Mouse (Mus musculus) intestine, postnatal 0 days (tissue): ENCODE measurements around the gene Snupn. TPM values are rescaled to one million over a fixed set of nuclear protein-coding genes. Genes with fewer than 3 reads are reported as not detected.

ENCODE experiments used
- ATAC-seq: fragments of 200-750 bp; cut with Nextera tagmentation; 2 replicates; pipeline ENCODE4 v1.8.0; 2017; ENCODE audit warnings: mild to moderate bottlenecking, moderate TSS enrichment, moderate library complexity
- H3K27ac ChIP-seq: fragments of 300-500 bp; sonication (generic); 2 replicates; pipeline ENCODE4 v1.5.1; 2014; ENCODE audit warnings: mild to moderate bottlenecking, low read depth, low read length, moderate library complexity
- H3K27me3 ChIP-seq: fragments of 300-500 bp; sonication (generic); replicated peaks from 2 replicates; pipeline ENCODE4 v1.6.1; 2014; ENCODE audit warnings: low read length, mixed read lengths; ENCODE audit not compliant: control insufficient read depth, insufficient read depth
- H3K36me3 ChIP-seq: fragments of 300-500 bp; sonication (generic); 2 replicates; pipeline ENCODE4 v1.6.1; 2014; ENCODE audit warnings: mild to moderate bottlenecking, moderate library complexity; ENCODE audit not compliant: control insufficient read depth, insufficient read depth
- H3K4me1 ChIP-seq: fragments of 300-500 bp; sonication (generic); replicated peaks from 2 replicates; pipeline ENCODE4 v1.6.1; 2014; ENCODE audit warnings: antibody characterized with exemption, low read length, mixed read lengths; ENCODE audit not compliant: control insufficient read depth, insufficient read depth
- H3K4me2 ChIP-seq: fragments of 300-500 bp; sonication (generic); replicated peaks from 2 replicates; pipeline ENCODE4 v1.6.1; 2014; ENCODE audit warnings: low read depth, mild to moderate bottlenecking, moderate library complexity
- H3K4me3 ChIP-seq: fragments of 300-500 bp; sonication (generic); 2 replicates; pipeline ENCODE4 v1.5.1; 2014; ENCODE audit warnings: low read depth, low read length
- H3K9ac ChIP-seq: fragments of 300-500 bp; sonication (generic); 2 replicates; pipeline ENCODE4 v1.6.1; 2014; ENCODE audit warnings: mild to moderate bottlenecking, low read depth, low read length
- H3K9me3 ChIP-seq: fragments of 300-500 bp; sonication (generic); 2 replicates; pipeline ENCODE4 v1.6.1; 2016; ENCODE audit warnings: mixed run types; ENCODE audit not compliant: control insufficient read depth
- CTCF ChIP-seq: sonication (generic); IDR thresholded peaks from 2 replicates; pipeline ENCODE4 v1.5.1; 2016; ENCODE audit warnings: low read depth, mild to moderate bottlenecking, control low read depth, antibody characterized with exemption, moderate library complexity
- WGBS: fragments of 180-500 bp; shearing (Covaris S2); extraction: QIAGEN DNeasy Blood & Tissue Kit; methylation state at CpG from one replicate; pipeline ENCODE4 v1.1.7; 2014; 5-methylcytosine and 5-hydroxymethylcytosine counted together
- polyA plus RNA-seq: library from polyadenylated mRNA; unstranded; fragments of >200 nt; fragmentation: Nextera tagmentation; extraction: Ambion mirVana; gene quantifications from 2 replicates; pipeline ENCODE4 v1.2.1, GENCODE M21; 2015

The Snupn gene
- polyA plus RNA-seq, 1 experiment from 2014 or later: 5.9 TPM

GRCm38 (mm10) chr9:56956966-56957675 lies 6.4 kb downstream of the Snupn start:
- H3K36me3 ChIP-seq: no peaks in the 10 kb centered on the region
- no peak for ATAC-seq
- TF ChIP-seq CTCF: no peak
- 77% methylated on average over 7 of the region's 7 CpGs for WGBS
- no peaks in the 10 kb centered on the region for H3K4me1 ChIP-seq
- H3K9ac ChIP-seq: no peak overlapping the region
- H3K4me2 ChIP-seq: no peak overlapping the region
- H3K27ac ChIP-seq: no peak overlapping the region
- H3K27me3 ChIP-seq: no peaks in the 10 kb centered on the region
- peaks cover 7% of the 10 kb centered on the region; the same call in 1 of the 2 replicates for H3K9me3 ChIP-seq
- no peak overlapping the region for H3K4me3 ChIP-seq

DNA sequence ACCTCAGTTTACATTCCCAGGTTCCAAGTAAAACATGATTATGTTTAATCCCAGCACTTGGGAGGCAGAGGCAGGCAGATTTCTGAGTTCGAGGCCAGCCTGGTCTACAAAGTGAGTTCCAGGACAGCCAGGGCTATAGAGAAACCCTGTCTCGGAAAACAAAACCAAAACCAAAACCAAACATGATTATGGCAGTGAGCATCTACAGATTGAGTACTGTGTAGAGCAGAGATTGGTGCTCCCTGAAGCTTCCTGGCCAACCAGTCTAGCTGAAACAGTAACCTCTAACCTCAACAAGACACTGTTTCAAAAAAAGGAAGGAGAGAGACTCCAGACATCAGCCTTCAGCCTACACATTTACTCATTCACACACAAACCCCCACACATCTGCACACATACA lies 8.0 kb downstream of the Snupn start:
- 92% methylated on average over 2 of the region's 2 CpGs for WGBS
- no peaks in the 10 kb centered on the region for H3K4me1 ChIP-seq
- H3K4me3 ChIP-seq: no peak overlapping the region
- no peak overlapping the region for H3K4me2 ChIP-seq
- no peaks in the 10 kb centered on the region for H3K27me3 ChIP-seq
- H3K9ac ChIP-seq: no peak overlapping the region
- no peaks in the 10 kb centered on the region for H3K36me3 ChIP-seq
- no peak overlapping the region for H3K27ac ChIP-seq
- H3K9me3 ChIP-seq: peaks cover 7% of the 10 kb centered on the region; the same call in 1 of the 2 replicates
- no peak for TF ChIP-seq CTCF
- no peak for ATAC-seq

GRCm38 (mm10) chr9:56961591-56961990 lies 10.9 kb downstream of the Snupn start:
- 0 out of 2 replicates have a peak, but pooled peaks have one; percentile 17 for TF ChIP-seq CTCF
- no peaks in the 10 kb centered on the region for H3K36me3 ChIP-seq
- no peak overlapping the region for H3K27ac ChIP-seq
- no peak overlapping the region for H3K4me2 ChIP-seq
- no peak overlapping the region for H3K4me3 ChIP-seq
- peaks cover 7% of the 10 kb centered on the region; the same call in 1 of the 2 replicates for H3K9me3 ChIP-seq
- 98% methylated on average over 3 of the region's 3 CpGs for WGBS
- no peak overlapping the region for H3K9ac ChIP-seq
- no peak for ATAC-seq
- no peaks in the 10 kb centered on the region for H3K27me3 ChIP-seq
- H3K4me1 ChIP-seq: no peaks in the 10 kb centered on the region

DNA sequence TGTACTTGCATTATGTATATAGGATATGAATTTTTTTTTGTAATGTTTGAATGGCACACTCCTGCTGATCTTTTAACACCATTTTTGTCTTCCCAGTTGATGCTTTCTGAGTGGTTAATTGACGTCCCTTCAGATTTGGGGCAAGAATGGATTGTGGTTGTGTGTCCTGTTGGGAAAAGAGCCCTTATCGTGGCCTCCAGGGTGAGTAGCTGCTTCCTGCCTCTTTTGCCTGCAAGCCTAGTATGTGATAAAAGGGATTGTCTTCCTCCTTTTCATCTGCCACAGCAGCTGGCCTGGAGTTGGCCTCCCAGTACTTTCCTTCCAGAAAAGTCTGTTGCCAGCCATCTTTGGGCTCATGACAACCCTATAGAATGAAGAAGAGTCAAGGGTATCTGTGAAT lies 19.5 kb downstream of the Snupn start:
- 85% methylated on average over 2 of the region's 2 CpGs for WGBS

GRCm38 (mm10) chr9:56973960-56974524 lies 23.4 kb downstream of the Snupn start:
- 88% methylated on average over 7 of the region's 8 CpGs for whole genome bisulfite sequencing
- no peak overlapping the region for H3K27ac ChIP-seq
- no peaks in the 10 kb centered on the region; the same call in 1 of the 2 replicates for H3K36me3 ChIP-seq
- H3K9ac ChIP-seq: no peak overlapping the region
- ATAC-seq: no peak
- no peak overlapping the region for H3K4me2 ChIP-seq
- H3K9me3 ChIP-seq: no peaks in the 10 kb centered on the region
- H3K4me1 ChIP-seq: no peaks in the 10 kb centered on the region
- no peaks in the 10 kb centered on the region for H3K27me3 ChIP-seq
- H3K4me3 ChIP-seq: no peak overlapping the region
- TF ChIP-seq CTCF: no peak

More for the DNA sequence above, 19.5 kb downstream of the Snupn start:
- no peak for ATAC-seq
- no peaks in the 10 kb centered on the region; the same call in 1 of the 2 replicates for H3K36me3 ChIP-seq
- no peaks in the 10 kb centered on the region for H3K9me3 ChIP-seq
- H3K27me3 ChIP-seq: no peaks in the 10 kb centered on the region
- no peak for TF ChIP-seq CTCF
- H3K4me2 ChIP-seq: no peak overlapping the region
- no peak overlapping the region for H3K27ac ChIP-seq
- no peak overlapping the region for H3K9ac ChIP-seq
- H3K4me3 ChIP-seq: no peak overlapping the region
- no peaks in the 10 kb centered on the region for H3K4me1 ChIP-seq

DNA sequence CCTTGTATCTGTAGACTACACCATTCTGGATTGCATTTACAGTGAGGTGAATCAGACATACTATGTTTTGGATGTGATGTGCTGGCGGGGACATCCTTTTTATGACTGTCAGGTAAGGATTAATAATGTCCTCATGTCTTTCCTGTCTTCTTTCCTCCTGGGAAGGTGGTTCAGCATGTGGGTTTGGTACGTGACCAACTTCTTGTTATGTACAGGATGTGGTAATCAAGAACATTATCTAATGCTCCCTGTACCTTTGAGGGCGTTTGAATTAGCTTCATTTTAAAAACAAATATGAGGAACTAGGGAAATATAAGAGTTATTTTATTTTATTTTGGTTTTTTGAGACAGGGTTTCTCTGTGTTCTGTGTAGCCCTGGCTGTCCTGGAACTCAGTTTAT lies 24.5 kb downstream of the Snupn start:
- Histone ChIP-seq H3K4me1 (no peaks in the 10 kb centered on the region), H3K27me3 (no peaks in the 10 kb centered on the region), H3K27ac (no peak overlapping the region), H3K9me3 (no peaks in the 10 kb centered on the region), H3K9ac (no peak overlapping the region), H3K36me3 (peaks cover 3% of the 10 kb centered on the region; the same call in 1 of the 2 replicates), H3K4me3 (no peak overlapping the region), H3K4me2 (no peak overlapping the region)
- ATAC-seq: no peak
- 81% methylated on average over 3 of the region's 3 CpGs for WGBS
- TF ChIP-seq CTCF: no peak
